Mouse (Mus musculus) adrenal gland, adult 18-20 months (tissue): ENCODE data around the gene Tra2b. TPM values are rescaled to one million over a fixed set of nuclear protein-coding genes. Genes with fewer than 3 reads are reported as not detected.
"Not testable (repeated sequence)": the region's sequence is repeated elsewhere in the genome, so short reads cannot be mapped to it uniquely, and the experiment has no call there.

Source experiments
- DNase-seq, 2 experiments: peaks; one replicate each; pipeline ENCODE4 v3.0.0; 2021 to 2022; ENCODE audit warnings: low spot score in 2 of 2
- long read RNA-seq, 2 experiments: library from polyadenylated mRNA; stranded (forward); transcript quantifications; one replicate each; pipeline ENCODE4 v2.0.0; 2021
- total RNA-seq, 2 experiments: library from RNA; stranded (reverse); gene quantifications; 1 replicate in 1 of 2; 2 replicates in 1 of 2; pipeline ENCODE4 v1.2.3; 2021

Tra2b gene
- 100 to 1,000 TPM; 107 to 116 TPM for total RNA-seq
- long read RNA-seq, experiment 1, transcript Tra2b-204 (9 exons, 3,403 nt): major isoform, 54 of 64 reads
- long read RNA-seq, experiment 1, partial matches to known transcripts: 3 of 64 reads
- long read RNA-seq, experiment 1, other reads (novel, unspliced or antisense): 7 of 64 reads
- long read RNA-seq, experiment 2, transcript Tra2b-204 (9 exons, 3,403 nt): major isoform, 91 of 133 reads
- long read RNA-seq, experiment 2, partial matches to known transcripts: 8 of 133 reads
- long read RNA-seq, experiment 2, other reads (novel, unspliced or antisense): 25 of 133 reads

DNA sequence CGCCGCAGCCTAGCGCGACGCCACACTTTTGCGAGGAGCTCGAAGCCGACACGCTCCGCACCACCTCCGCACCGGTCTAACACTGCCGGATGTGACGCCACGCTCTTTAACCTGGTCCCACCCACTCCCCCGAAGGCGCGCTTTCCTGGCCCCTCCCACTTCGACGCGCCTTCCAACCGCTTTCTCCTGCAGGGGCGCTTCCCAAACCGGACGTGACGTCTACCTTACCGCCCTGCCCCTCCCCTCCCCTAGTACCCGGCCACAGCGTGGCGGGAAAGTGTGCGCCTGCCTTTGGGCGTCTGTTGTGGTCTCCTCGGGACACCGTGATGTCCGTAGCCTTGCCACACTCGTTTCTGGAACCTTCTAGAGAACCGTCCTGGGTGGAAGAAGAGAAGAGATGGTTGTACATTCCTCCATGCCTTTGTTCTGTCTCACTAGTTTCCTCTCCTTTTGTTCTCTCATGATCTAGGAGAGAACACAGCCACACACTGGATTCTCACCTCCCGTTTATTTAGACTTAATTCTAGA is at the start of gene Tra2b:
Tra2b (minus strand) TSS at position 157 of the 528 bp plus-strand sequence.
- peak; percentile 95 for DNase-seq

DNA sequence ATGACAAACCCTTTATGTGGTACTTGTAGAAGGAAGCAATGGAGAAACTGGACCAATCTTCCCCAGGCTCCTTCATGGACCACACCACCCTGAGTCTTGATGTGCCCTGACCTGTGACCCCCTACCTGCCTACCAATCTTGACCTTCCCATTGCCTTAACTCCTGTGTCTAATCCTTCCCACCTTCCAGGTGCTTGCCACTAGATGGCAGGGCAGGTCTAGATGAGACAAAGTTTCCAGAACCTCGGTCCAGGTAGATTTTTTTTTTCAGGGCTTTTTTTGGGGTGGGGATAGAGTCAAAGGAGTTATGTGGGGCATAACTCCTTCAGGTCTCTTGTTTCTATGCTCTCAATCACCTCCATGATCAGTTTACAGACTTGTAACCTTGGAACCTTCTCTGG is 44.8 kb upstream of the Tra2b start:
- peak; percentile 6 to 29 for DNase-seq

GRCm38 (mm10) chr16:22302606-22303005 is 36.8 kb upstream of the Tra2b start:
- DNase-seq: peak; percentile 67 to 77

- DNase-seq: no peak
Observed at GRCm38 (mm10) chr16:22301378-22301777, 35.6 kb upstream of the Tra2b start.

- DNase-seq: peak in 1 of 2 experiments; percentile 3
Observed at GRCm38 (mm10) chr16:22296901-22297300, 31.1 kb upstream of the Tra2b start.

GRCm38 (mm10) chr16:22294812-22295211 is 29.0 kb upstream of the Tra2b start:
- not testable (repeated sequence) for DNase-seq

DNA sequence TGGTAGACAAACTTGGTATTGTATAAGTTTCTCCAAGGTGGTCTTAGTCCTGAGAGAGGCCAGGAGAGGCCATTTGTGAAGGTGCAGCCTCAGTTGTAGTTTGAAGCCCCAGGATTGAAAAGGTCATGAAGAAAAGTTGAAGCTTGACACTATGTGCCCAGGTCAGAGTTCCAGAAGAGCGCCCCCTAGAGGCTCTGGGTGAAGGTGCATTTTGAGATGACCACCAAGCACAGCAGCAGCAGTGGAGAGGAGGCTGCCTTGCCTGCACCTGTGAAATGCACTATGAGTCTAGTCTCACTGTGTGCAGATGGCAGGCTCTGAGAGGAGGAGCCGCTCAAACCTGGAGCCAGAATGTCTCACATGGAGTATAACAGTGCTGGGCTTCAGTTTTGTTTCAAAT is 27.8 kb upstream of the Tra2b start:
- DNase-seq: no peak

GRCm38 (mm10) chr16:22292394-22292793 is 26.6 kb upstream of the Tra2b start:
- no peak for DNase-seq

DNA sequence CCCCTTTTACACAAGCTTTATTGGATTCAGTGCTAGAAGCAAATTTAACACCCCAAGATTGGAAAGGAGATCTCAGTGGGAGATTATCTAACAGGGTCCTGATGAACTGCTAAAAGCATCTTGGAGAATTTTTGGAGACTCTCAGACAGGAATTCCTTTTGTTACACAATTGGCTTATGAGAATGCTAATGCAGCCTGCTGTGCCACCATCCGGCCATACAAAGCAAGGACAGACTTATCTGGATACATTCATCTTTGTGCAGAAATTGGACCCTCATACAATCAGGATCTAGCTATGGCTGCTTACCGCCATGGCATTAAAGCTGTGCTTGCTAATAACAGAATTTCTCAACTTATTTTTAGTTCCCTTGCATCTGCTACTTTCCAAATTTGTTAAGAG is 23.8 kb upstream of the Tra2b start:
- no peak for DNase-seq

- no peak for DNase-seq
Observed at GRCm38 (mm10) chr16:22286996-22287395, 21.2 kb upstream of the Tra2b start.

DNA sequence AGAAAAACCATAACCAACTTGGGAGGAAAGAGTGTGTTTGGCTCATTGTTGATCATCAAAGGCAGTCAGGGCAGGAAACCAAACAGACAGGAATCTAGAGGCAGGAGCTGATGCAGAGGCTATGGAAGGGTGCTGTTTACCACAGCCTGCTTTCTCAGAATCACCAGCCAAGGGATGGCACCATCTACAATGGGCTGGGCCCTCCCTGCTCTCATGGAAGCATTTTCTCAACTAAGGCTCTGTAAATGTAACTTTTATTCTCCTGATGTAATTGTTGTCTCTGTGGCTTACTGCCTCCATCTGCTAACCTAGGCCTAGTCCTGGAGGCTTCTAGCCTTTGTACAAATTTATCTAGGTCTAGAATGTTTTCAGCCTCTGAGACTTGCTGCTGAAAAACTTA is 10.7 kb upstream of the Tra2b start:
- DNase-seq: no peak

- DNase-seq: no peak
Observed at GRCm38 (mm10) chr16:22275142-22275541, 9.3 kb upstream of the Tra2b start.

GRCm38 (mm10) chr16:22270491-22270890 is 4.7 kb upstream of the Tra2b start:
- no peak for DNase-seq

DNA sequence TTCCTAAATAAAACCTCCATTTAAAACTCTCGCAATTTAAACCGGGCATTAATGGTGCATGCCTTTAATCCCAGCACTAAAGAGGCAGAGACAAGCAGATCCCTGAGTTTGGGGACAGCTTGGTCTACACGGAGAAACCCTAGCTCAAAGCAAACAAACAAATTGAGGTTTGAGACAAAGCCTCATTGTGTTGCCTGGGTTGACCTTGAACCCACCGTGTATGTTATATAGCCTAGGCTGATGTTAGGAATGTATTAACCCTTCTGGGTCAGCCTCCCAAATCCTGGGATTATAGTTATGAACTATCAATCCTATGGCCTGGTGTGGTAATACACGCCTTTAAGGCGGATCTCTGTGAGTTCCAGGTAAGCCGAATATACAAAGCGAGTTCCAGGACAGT is 579 bp upstream of the Tra2b start:
- DNase-seq: no peak

DNA sequence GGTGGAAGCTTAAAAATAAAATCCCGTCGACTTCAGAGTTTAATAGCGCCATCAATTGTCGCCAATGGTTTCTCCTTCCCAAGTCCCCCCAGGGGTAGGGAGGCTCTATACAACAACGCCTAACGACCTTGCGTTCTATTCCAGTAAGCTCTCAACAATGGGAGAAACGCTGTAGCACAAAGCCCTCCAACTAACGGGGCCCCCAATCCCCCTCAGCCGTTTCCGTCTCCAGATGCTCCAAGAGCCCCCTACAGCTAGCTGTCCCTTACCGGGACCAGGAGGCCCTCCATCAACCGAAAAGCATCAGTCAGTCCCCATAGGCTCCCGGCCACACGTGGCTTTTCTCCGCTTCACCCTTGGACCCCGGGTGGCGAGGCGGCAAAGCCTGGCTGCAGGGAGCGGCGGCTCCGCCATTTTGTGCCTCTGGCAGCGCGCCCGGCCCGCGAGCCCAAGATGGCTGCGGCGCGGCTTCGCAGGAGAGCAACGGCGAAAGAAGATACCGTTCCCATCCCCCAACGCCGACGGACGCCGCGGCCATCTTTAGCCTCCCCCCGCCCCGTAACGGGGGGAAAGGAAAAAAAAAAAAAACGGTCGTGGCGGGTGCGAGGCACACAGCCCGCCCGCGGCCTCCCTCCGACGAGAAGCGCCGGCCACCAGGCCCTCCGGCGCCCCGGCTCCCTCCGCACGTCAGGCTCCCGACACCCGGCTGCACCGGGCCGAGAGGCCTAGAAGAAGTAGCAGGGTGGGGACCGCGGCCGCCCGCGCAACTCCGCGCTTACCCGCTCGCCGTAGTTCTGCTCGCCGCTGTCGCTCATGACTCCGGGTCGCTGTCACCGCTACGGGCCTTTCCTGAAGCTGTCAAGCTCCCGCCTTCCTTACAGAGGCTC is 600 bp downstream of the Tra2b start:
- peak; percentile 85 to 87 for DNase-seq

GRCm38 (mm10) chr16:22264232-22264961 is 1.4 kb downstream of the Tra2b start:
- DNase-seq: no peak

DNA sequence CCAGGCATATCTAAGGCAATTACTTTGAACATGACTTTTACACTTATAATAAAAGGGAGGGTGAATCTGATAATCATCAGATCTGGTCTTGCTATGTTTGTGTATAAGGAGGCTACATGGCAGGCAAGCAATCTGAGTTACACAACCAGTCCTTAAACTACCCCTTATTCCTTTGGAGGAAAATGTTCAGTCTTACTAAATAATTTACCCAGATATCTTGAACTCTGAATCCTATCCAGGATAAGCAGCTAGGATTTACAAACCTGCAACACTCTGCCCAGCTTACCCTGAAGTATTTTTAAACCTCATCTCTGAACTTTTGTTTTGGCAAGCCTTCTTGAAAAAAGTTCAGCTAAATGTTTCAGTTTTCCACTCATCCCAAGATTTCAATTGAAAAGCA is 2.7 kb downstream of the Tra2b start:
- DNase-seq: no peak

- no peak for DNase-seq
Observed at GRCm38 (mm10) chr16:22261563-22261962, 4.2 kb downstream of the Tra2b start.

GRCm38 (mm10) chr16:22260423-22261143 is 5.2 kb downstream of the Tra2b start:
- DNase-seq: no peak

- DNase-seq: not testable (repeated sequence)
Observed at GRCm38 (mm10) chr16:22252255-22252654, 13.6 kb downstream of the Tra2b start.

GRCm38 (mm10) chr16:22250307-22250706 is 15.5 kb downstream of the Tra2b start:
- DNase-seq: no peak
